Mouse (Mus musculus) B cell, adult 62 days (primary cell): ENCODE results near the gene Prpf19. TPM values are rescaled to one million over a fixed set of nuclear protein-coding genes. Genes with fewer than 3 reads are reported as not detected.

ENCODE experiments used
- total RNA-seq: library from RNA; stranded (reverse); gene quantifications from 4 replicates; pipeline ENCODE4 v1.2.4, GENCODE M21; 2023

The Prpf19 gene
- 107 to 138 TPM (median 121 TPM) in 4 replicates for total RNA-seq

GRCm38 (mm10) chr19:10895016-10895528, at the start of gene Prpf19:
Prpf19 (plus strand) TSS chr19:10895231.

GRCm38 (mm10) chr19:10869886-10870527, 25.0 kb upstream of the Prpf19 start, which contains the start of gene Tmem132a:
Tmem132a (minus strand) TSS chr19:10869940.

GRCm38 (mm10) chr19:10881426-10882154, 13.4 kb upstream of the Prpf19 start, which contains the start of gene Tmem109:
Tmem109 (minus strand) TSS chr19:10882001.

GRCm38 (mm10) chr19:10920532-10920931, 25.5 kb downstream of the Prpf19 start, which contains the start of gene Zp1:
Zp1 (minus strand) TSS chr19:10920632.

GRCm38 (mm10) chr19:10937110-10937563, 42.1 kb downstream of the Prpf19 start, which contains the start of gene Ptgdr2:
Ptgdr2 (plus strand) TSS chr19:10937160.

GRCm38 (mm10) chr19:10949112-10949511, 54.1 kb downstream of the Prpf19 start, which contains the start of gene Ccdc86:
Ccdc86 (minus strand) TSS chr19:10949266.

Other genes starting within 250 kb of the Prpf19 start
- not detected in 4 replicates for gene Pga5, start 217.2 kb upstream of the Prpf19 start, total RNA-seq
- 19.0 to 23.7 TPM (median 23.0 TPM) in 4 replicates for gene Vps37c, start 206.5 kb upstream of the Prpf19 start, total RNA-seq
- gene Cd5, start 156.2 kb upstream of the Prpf19 start, total RNA-seq = 1.2 to 3.2 TPM (median 1.6 TPM) in 4 replicates
- gene Cd6, start 65.2 kb upstream of the Prpf19 start, total RNA-seq = 0.24 to 0.73 TPM in 2 of 4 replicates, not detected in the others
- 30.3 to 56.1 TPM (median 39.7 TPM) in 4 replicates for gene Slc15a3, start 55.5 kb upstream of the Prpf19 start, total RNA-seq
- gene Tmem132a, start 25.3 kb upstream of the Prpf19 start, total RNA-seq = 0.28 to 2.0 TPM (median 0.51 TPM) in 4 replicates
- 24.4 to 29.2 TPM (median 25.2 TPM) in 4 replicates for gene Tmem109, start 13.2 kb upstream of the Prpf19 start, total RNA-seq
- not detected in 4 replicates for gene Zp1, start 25.4 kb downstream of the Prpf19 start, total RNA-seq
- gene Ptgdr2, start 41.9 kb downstream of the Prpf19 start, total RNA-seq = not detected in 4 replicates
- gene Ccdc86, start 54.0 kb downstream of the Prpf19 start, total RNA-seq = 42.0 to 48.4 TPM (median 45.5 TPM) in 4 replicates
- not detected in 4 replicates for gene Ms4a10, start 79.4 kb downstream of the Prpf19 start, total RNA-seq
- gene Ms4a15, start 98.0 kb downstream of the Prpf19 start, total RNA-seq = not detected in 4 replicates
- not detected in 4 replicates for gene Ms4a18, start 122.8 kb downstream of the Prpf19 start, total RNA-seq
- gene Ms4a8a, start 185.9 kb downstream of the Prpf19 start, total RNA-seq = 0.75 to 0.85 TPM in 2 of 4 replicates, not detected in the others
- gene 1700017D01Rik, start 235.6 kb downstream of the Prpf19 start, total RNA-seq = 0.21 TPM in 1 of 4 replicates, not detected in the others